Mouse (Mus musculus) T-helper 2 cell (primary cell): ENCODE measurements around the gene Slc22a7.

Experiments used
- in situ Hi-C: fragments of 300-600 bp; cut with MboI, MseI; formaldehyde crosslinking; loops from one replicate; pipeline ENCODE4 v1.15.1; 2025; ENCODE audit warnings: high pct_unique_total_duplicates

Gene Slc22a7

DNA sequence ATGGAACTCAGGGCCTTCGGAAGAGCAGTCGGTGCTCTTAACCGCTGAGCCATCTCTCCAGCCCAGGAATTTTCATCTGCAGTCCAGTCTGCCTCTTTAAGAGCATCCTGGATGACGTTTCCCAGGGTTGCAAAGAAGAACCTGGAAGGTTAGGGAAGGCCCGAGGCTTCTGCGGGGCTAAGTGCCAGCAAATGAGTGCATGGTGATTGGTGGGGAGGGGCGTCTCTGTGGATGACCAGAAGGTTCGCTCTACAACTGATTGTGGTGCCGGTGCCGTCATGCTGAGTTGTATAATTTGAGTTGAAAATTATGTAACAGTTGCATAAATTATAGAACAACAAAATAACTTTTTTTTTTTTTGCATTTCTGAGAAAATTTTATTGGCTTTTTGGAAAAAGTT, 919 bp upstream of the Slc22a7 start:
- in situ Hi-C loops = loop anchor here (5.0 kb wide), 1 partner anchor 68 kb away; no protein-coding TSS in a partner anchor

DNA sequence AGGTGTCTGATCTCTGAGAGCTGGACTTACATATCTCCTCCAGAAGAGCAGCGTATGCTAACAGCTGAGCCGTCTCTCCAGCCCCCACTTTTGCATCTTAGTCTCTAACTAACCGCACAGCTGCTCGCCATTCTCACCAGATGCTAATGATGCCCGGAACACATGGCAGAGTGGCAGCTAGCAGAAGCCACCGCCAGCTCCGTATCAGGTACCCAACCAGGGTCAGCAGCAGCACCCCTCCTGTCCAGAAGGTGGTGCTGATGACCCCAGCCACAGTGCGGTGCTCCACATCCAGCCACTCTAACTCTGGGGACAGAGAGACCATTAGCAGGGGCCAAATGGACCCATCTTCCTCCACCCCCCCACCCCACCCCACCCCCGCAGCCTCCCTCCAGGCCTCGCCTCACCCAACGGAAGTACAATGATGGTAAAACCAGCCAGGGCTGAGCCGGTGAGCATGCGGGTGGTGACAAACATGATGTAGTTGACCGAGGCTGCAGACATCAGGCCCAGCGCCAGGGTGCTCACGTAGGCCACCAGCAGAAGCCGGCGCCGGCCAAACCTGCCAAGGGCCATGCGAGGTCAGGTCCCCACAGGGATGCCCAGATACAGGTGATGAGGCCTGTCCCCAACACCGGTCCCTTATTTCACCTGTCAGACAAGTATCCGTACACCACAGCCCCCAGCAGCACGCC, 1.4 kb downstream of the Slc22a7 start:
- in situ Hi-C loops = loop anchor here (5.0 kb wide), 1 partner anchor 70 kb away; no protein-coding TSS in a partner anchor

GRCm38 (mm10) chr17:46433627-46434026, 4.6 kb downstream of the Slc22a7 start:
- in situ Hi-C loops = no loop called here

- in situ Hi-C loops = no loop called here
Measured at GRCm38 (mm10) chr17:46428761-46429414, 9.4 kb downstream of the Slc22a7 start, which contains the start of gene Crip3. TSS of gene Crip3 (plus strand) at chr17:46428926.

DNA sequence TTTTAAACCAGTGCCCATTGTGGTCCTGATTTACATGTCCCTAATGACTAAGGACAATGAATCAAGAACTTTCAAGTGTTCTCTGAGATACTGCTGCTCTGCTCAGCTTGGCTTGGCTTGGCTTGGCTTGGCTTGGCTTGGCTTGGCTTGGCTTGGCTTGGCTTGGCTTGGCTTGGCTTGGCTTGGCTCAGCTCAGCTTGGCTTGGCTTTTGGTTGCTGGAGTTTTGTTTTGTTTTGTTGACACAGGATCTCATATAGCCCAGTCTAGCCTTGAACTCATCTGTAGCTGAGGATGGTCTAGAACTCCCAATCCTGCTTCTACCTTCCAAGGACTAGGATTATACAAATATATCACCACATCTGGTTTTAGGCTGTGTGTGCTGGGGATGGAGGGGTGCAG, 11.8 kb downstream of the Slc22a7 start:
- in situ Hi-C loops = no loop called here

- in situ Hi-C loops = no loop called here
Measured at GRCm38 (mm10) chr17:46419717-46420116, 18.5 kb downstream of the Slc22a7 start.

GRCm38 (mm10) chr17:46418628-46419027, 19.6 kb downstream of the Slc22a7 start:
- in situ Hi-C loops = no loop called here

- in situ Hi-C loops = no loop called here
Measured at GRCm38 (mm10) chr17:46408478-46408877, 29.8 kb downstream of the Slc22a7 start.

DNA sequence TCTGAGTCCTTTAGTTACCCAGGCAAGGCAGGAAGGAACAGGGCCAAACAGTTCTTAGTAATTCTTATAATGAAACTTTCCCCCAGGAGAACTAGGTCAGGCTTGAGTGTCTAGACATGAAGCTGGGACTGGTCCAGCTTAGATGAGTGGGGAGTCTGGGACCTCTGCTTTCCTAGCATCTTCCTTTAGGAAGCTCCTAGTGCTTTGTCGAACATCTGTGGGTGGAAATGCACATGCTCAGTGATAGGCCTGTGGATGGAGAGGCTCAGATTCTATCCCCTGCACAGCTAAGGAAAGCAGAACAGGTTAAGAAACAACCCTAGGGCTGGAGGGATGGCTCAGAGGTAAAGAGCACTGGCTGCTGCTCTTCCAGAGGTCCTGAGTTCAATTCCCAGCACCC, 43.6 kb downstream of the Slc22a7 start:
- in situ Hi-C loops = loop anchor here (10.0 kb wide), 1 partner anchor 1640 kb away; the partner anchor contains the start of gene 1700122O11Rik

- in situ Hi-C loops = loop anchor here (10.0 kb wide), 1 partner anchor 1642 kb away; the partner anchor contains the start of gene 1700122O11Rik
Measured at GRCm38 (mm10) chr17:46393012-46393411, 45.2 kb downstream of the Slc22a7 start.

GRCm38 (mm10) chr17:46388200-46388599, 50.1 kb downstream of the Slc22a7 start:
- in situ Hi-C loops = no loop called here

- in situ Hi-C loops = no loop called here
Measured at GRCm38 (mm10) chr17:46384061-46384801, 54.0 kb downstream of the Slc22a7 start.

DNA sequence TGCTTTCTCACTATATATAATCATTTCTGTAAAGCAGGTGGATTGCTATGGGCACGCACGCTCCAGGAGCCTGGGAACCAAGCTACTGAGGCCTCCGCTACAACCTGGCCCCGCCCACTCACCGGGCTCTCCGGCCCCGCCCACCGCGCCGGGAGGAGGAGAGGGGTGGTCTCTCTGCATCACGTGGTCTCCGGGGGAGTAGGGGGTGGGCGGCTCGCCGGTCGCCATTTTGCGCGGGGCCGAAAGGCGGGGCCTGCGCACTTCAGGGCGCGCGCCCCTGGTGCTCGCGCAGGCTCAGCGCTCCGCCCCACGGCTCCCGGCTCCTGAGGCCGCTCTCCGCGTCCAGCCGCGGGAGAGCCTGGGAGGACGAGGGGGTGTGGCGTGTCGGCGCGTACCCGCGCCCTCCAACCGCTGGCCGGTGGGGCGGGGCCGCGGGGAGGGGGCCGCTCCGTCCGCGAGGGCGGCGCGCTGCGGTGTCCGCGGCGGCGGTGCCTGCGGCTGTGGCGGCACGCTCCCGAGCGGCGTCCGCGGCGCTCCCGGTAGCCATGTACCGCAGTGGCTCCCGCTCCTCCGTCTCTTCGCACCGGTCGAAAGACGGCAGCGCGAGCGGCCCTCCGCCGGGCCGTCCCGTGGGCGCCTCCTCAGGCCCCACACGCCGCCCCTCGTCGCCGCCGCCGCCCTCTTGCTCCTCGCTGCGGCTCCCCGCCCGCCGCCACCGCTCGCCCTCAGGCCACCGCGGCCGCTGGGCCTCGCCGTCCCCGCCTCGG, 54.8 kb downstream of the Slc22a7 start, which contains the start of gene Zfp318:
TSS of gene Zfp318 (plus strand) at position 438 of the 767 bp plus-strand sequence.
- in situ Hi-C loops = no loop called here
